Mouse (Mus musculus): ENCODE data around the gene Tgfbr1. TPM values are rescaled to one million over a fixed set of nuclear protein-coding genes. Genes with fewer than 3 reads are reported as not detected.

The Tgfbr1 gene
- 43.1 and 43.9 TPM in 2 replicates for polyA plus RNA-seq (2014; fragmentation: Nextera tagmentation; extraction: Ambion mirVana)

DNA sequence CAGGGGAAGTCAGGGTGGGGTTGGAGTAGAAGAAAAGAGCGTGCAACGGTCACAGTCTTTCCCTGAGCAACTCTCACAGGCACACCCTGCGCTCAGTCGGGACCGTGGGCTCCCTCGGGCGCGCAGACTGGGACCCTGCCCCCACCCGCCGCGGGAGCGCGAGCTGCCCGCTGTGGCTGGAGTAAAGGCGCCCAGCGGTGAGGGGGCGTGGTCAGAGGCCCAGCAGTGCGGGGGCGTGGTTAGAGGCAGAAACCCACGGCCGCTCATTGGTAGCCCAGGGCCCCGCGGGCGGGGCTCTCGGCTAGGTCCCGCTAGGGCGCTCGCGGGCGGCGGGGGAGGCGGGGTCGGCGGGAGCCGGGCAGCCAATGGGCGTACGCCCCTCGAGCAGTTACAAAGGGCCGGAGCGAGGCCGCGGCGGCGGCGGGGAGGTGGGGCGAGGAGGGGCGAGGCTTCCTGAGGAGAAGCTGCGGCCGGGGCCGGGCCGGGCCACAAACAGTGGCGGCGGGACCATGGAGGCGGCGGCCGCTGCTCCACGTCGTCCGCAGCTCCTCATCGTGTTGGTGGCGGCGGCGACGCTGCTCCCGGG is at the start of gene Tgfbr1:
Tgfbr1 (plus strand) TSS at position 420 of the 586 bp plus-strand sequence.
- H3K27me3 ChIP-seq (replicated peaks; ENCODE audit: control insufficient read depth, insufficient read depth, low read length): no peaks in the 10 kb centered on the region
- ATAC-seq (peak; percentile 99), DNase-seq (ENCODE audit: low spot score) (peak; percentile 98)
- no peaks in the 10 kb centered on the region for H3K36me3 ChIP-seq (ENCODE audit: control insufficient read depth, insufficient read depth, low read length)
- H3K4me2 ChIP-seq (ENCODE audit: low read length): peak within 1 kb of the TSS; percentile 93
- H3K27ac ChIP-seq (ENCODE audit: low read depth, low read length): peak within 1 kb of the TSS; percentile 91
- H3K9me3 ChIP-seq (replicated peaks; ENCODE audit: control insufficient read depth, low read length): no peaks in the 10 kb centered on the region
- peak within 1 kb of the TSS; percentile 93 for H3K9ac ChIP-seq (ENCODE audit: low read length)
- H3K4me3 ChIP-seq (ENCODE audit: low read depth, low read length): peak within 1 kb of the TSS; percentile 92
- under 1% methylated on average over 62 of the region's 65 CpGs for WGBS
- H3K4me1 ChIP-seq (ENCODE audit: control insufficient read depth, insufficient read depth, low read length): peaks cover 14% of the 10 kb centered on the region

- no peaks in the 10 kb centered on the region for H3K4me1 ChIP-seq (ENCODE audit: control insufficient read depth, insufficient read depth, low read length)
- DNase-seq (ENCODE audit: low spot score) (no peak), ATAC-seq (no peak)
- no peaks in the 10 kb centered on the region for H3K36me3 ChIP-seq (ENCODE audit: control insufficient read depth, insufficient read depth, low read length)
- 0 out of 2 replicates have a peak, but pooled peaks cover 3% of the 10 kb centered on the region for H3K9me3 ChIP-seq (replicated peaks; ENCODE audit: control insufficient read depth, low read length)
- H3K9ac ChIP-seq (ENCODE audit: low read length): no peak overlapping the region
- WGBS: 79% methylated on average over 5 of the region's 5 CpGs
- H3K4me2 ChIP-seq (ENCODE audit: low read length): no peak overlapping the region
- no peak overlapping the region for H3K4me3 ChIP-seq (ENCODE audit: low read depth, low read length)
- H3K27me3 ChIP-seq (replicated peaks; ENCODE audit: control insufficient read depth, insufficient read depth, low read length): no peaks in the 10 kb centered on the region
- no peak overlapping the region for H3K27ac ChIP-seq (ENCODE audit: low read depth, low read length)
These were observed 49.6 kb upstream of the Tgfbr1 start for GRCm38 (mm10) chr4:47303340-47303998.

DNA sequence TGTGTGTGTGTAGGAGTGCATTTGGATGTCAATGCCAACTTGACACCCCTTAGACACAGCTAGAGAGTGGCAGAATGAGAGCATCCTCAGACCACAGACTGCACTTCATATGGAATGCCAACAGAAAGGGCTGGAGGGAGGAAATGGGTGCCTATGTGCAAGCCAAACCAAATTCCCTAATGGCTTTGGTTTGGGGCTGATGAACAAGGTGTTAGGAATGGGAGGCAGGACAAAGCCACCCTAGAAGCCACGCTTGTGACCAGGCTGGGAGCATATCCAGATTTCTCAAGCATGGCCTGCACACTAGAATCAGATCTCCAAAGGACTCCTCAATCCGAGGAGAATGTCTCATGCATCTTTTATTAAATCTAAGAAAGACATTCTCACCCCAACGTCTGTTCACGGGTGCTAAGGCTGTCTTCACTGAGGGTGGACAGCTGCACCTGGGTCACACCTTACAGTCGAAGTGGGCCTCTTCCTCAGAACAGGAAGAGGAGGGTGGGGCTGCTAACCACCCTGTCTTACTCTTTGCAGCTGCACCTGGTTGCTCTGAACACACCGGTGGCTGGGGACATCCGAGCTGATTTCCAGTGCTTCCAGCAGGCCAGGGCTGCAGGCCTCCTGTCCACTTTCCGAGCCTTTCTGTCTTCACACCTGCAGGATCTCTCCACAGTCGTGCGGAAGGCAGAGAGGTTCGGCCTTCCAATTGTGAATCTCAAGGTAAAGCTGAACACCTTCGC is 43.0 kb upstream of the Tgfbr1 start:
- WGBS: 92% methylated on average over 12 of the region's 12 CpGs
- H3K4me2 ChIP-seq (ENCODE audit: low read length): no peak overlapping the region
- H3K4me3 ChIP-seq (ENCODE audit: low read depth, low read length): no peak overlapping the region
- H3K27me3 ChIP-seq (replicated peaks; ENCODE audit: control insufficient read depth, insufficient read depth, low read length): no peaks in the 10 kb centered on the region
- H3K9me3 ChIP-seq (replicated peaks; ENCODE audit: control insufficient read depth, low read length): no peaks in the 10 kb centered on the region
- H3K27ac ChIP-seq (ENCODE audit: low read depth, low read length): no peak overlapping the region
- DNase-seq (ENCODE audit: low spot score): no peak
- no peaks in the 10 kb centered on the region for H3K4me1 ChIP-seq (ENCODE audit: control insufficient read depth, insufficient read depth, low read length)
- H3K36me3 ChIP-seq (ENCODE audit: control insufficient read depth, insufficient read depth, low read length): no peaks in the 10 kb centered on the region
- no peak overlapping the region for H3K9ac ChIP-seq (ENCODE audit: low read length)
- ATAC-seq: no peak

DNA sequence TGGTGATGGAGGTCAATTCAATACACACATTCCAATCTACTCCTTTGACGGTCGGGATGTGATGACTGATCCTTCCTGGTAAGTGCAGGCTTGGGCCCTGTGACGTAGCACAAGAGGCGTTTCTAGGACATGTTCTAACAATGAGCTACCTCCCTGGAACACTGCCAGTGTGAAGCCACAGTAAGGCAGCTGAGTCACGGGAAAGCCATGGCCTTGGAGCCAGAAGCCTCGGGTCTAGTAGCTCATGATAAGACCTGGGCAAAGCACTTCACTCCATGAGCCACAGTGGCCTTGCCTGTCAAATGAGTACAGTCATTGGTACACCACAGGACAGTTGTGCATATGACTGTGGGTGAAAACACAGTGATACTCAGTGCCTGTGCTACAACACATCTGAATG is 42.2 kb upstream of the Tgfbr1 start:
- no peaks in the 10 kb centered on the region for H3K9me3 ChIP-seq (replicated peaks; ENCODE audit: control insufficient read depth, low read length)
- no peaks in the 10 kb centered on the region for H3K27me3 ChIP-seq (replicated peaks; ENCODE audit: control insufficient read depth, insufficient read depth, low read length)
- H3K9ac ChIP-seq (ENCODE audit: low read length): no peak overlapping the region
- H3K4me2 ChIP-seq (ENCODE audit: low read length): no peak overlapping the region
- 77% methylated on average over 6 of the region's 6 CpGs for WGBS
- no peak for DNase-seq (ENCODE audit: low spot score)
- H3K27ac ChIP-seq (ENCODE audit: low read depth, low read length): no peak overlapping the region
- ATAC-seq: no peak
- no peaks in the 10 kb centered on the region for H3K36me3 ChIP-seq (ENCODE audit: control insufficient read depth, insufficient read depth, low read length)
- no peak overlapping the region for H3K4me3 ChIP-seq (ENCODE audit: low read depth, low read length)
- no peaks in the 10 kb centered on the region for H3K4me1 ChIP-seq (ENCODE audit: control insufficient read depth, insufficient read depth, low read length)

GRCm38 (mm10) chr4:47311467-47311866 is 41.6 kb upstream of the Tgfbr1 start:
- no peaks in the 10 kb centered on the region for H3K9me3 ChIP-seq (replicated peaks; ENCODE audit: control insufficient read depth, low read length)
- no peak for DNase-seq (ENCODE audit: low spot score)
- H3K9ac ChIP-seq (ENCODE audit: low read length): no peak overlapping the region

DNA sequence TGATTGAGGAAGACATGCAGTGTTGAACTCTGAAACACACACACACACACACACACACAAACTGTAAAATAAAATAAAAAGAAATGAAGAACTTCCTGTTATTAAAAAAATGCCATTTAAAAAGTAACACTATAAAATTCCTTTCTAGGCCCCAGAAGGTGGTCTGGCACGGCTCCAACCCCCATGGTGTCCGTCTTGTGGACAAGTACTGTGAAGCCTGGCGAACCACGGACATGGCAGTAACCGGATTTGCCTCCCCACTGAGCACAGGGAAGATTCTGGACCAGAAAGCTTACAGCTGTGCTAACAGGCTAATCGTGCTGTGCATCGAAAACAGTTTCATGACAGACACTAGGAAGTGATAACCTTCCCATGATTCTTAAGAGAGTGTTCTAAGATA is 41.1 kb upstream of the Tgfbr1 start:
- Histone ChIP-seq H3K36me3 (ENCODE audit: control insufficient read depth, insufficient read depth, low read length) (no peaks in the 10 kb centered on the region), H3K4me1 (ENCODE audit: control insufficient read depth, insufficient read depth, low read length) (no peaks in the 10 kb centered on the region), H3K9ac (ENCODE audit: low read length) (no peak overlapping the region), H3K27ac (ENCODE audit: low read depth, low read length) (no peak overlapping the region), H3K27me3 (replicated peaks; ENCODE audit: control insufficient read depth, insufficient read depth, low read length) (no peaks in the 10 kb centered on the region), H3K4me2 (ENCODE audit: low read length) (no peak overlapping the region), H3K4me3 (ENCODE audit: low read depth, low read length) (no peak overlapping the region), H3K9me3 (replicated peaks; ENCODE audit: control insufficient read depth, low read length) (no peaks in the 10 kb centered on the region)
- WGBS: 69% methylated on average over 7 of the region's 7 CpGs
- ATAC-seq (no peak), DNase-seq (ENCODE audit: low spot score) (no peak)

More at GRCm38 (mm10) chr4:47311467-47311866, 41.6 kb upstream of the Tgfbr1 start:
- WGBS: 93% methylated on average over 6 of the region's 6 CpGs
- Histone ChIP-seq H3K4me3 (ENCODE audit: low read depth, low read length) (no peak overlapping the region), H3K4me1 (ENCODE audit: control insufficient read depth, insufficient read depth, low read length) (no peaks in the 10 kb centered on the region), H3K27ac (ENCODE audit: low read depth, low read length) (no peak overlapping the region), H3K36me3 (ENCODE audit: control insufficient read depth, insufficient read depth, low read length) (no peaks in the 10 kb centered on the region), H3K4me2 (ENCODE audit: low read length) (no peak overlapping the region), H3K27me3 (replicated peaks; ENCODE audit: control insufficient read depth, insufficient read depth, low read length) (no peaks in the 10 kb centered on the region)
- ATAC-seq: no peak

- Histone ChIP-seq H3K36me3 (ENCODE audit: control insufficient read depth, insufficient read depth, low read length) (no peaks in the 10 kb centered on the region), H3K27ac (ENCODE audit: low read depth, low read length) (no peak overlapping the region), H3K9me3 (replicated peaks; ENCODE audit: control insufficient read depth, low read length) (no peaks in the 10 kb centered on the region), H3K4me3 (ENCODE audit: low read depth, low read length) (no peak overlapping the region), H3K4me1 (ENCODE audit: control insufficient read depth, insufficient read depth, low read length) (no peaks in the 10 kb centered on the region), H3K9ac (ENCODE audit: low read length) (no peak overlapping the region), H3K27me3 (replicated peaks; ENCODE audit: control insufficient read depth, insufficient read depth, low read length) (no peaks in the 10 kb centered on the region), H3K4me2 (ENCODE audit: low read length) (no peak overlapping the region)
- DNase-seq (ENCODE audit: low spot score): peak; percentile 32
- ATAC-seq: peak; percentile 18; the same call in 1 of the 2 replicates
- 76% methylated on average over 14 of the region's 14 CpGs for WGBS
These were observed 40.3 kb upstream of the Tgfbr1 start for GRCm38 (mm10) chr4:47312676-47313075.

DNA sequence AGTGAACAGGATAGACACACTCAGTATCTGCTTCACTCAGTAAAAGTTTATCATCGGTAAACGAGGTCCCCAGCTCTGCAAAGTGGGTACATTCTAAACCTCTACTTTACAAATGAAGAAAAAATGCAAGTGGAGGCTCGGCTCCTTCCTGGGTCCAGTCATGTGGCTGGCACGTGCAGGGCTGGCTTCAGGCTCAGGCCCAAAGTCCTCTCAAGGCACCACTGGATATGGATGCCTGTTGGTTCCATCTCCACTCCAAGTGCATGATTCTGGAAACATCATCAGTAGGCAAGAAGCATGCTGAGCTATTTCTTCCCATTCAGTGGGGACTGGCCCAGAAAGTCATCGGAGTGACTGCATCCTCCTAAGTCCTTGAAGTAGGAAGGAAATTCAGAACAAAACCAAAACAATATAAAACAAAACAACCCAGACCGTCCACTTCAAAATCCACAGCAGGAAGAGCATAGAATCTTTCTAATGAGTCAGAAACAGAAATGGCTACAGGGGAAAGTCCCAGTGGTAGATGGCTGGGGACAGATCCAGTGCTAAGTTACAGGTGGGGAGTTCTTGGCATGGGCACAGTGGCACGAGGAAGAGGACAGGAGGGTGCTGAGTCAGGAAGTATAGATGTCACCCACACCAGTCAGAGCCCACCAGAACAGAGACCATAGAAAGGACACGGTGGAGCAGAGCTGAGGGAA is 39.2 kb upstream of the Tgfbr1 start:
- 85% methylated on average over 8 of the region's 8 CpGs for WGBS
- Histone ChIP-seq H3K4me2 (ENCODE audit: low read length) (no peak overlapping the region), H3K4me3 (ENCODE audit: low read depth, low read length) (no peak overlapping the region), H3K27ac (ENCODE audit: low read depth, low read length) (no peak overlapping the region), H3K9me3 (replicated peaks; ENCODE audit: control insufficient read depth, low read length) (no peaks in the 10 kb centered on the region), H3K27me3 (replicated peaks; ENCODE audit: control insufficient read depth, insufficient read depth, low read length) (no peaks in the 10 kb centered on the region), H3K9ac (ENCODE audit: low read length) (no peak overlapping the region), H3K36me3 (ENCODE audit: control insufficient read depth, insufficient read depth, low read length) (no peaks in the 10 kb centered on the region), H3K4me1 (ENCODE audit: control insufficient read depth, insufficient read depth, low read length) (no peaks in the 10 kb centered on the region)
- ATAC-seq (no peak), DNase-seq (ENCODE audit: low spot score) (no peak)
